Mouse (Mus musculus) myocyte (in vitro differentiated cells): ENCODE measurements at regions not wholly inside any gene's neighbourhood (a gene's known extent, or its start where the extent isn't known, plus 50 kb on each side); places are given as distances from the start of the nearest gene placed in this dataset.

ENCODE experiments used
- MAX ChIP-seq: IDR thresholded peaks from one replicate; pipeline ENCODE4 v1.6.1; 2011; ENCODE audit warnings: low read depth, mild to moderate bottlenecking, control low read depth
- MYOD1 ChIP-seq, 3 experiments: IDR thresholded peaks; one replicate each; pipeline ENCODE4 v1.6.1; 2011; ENCODE audit warnings: control low read depth in 2 of 3, low read depth in 2 of 3, mild to moderate bottlenecking in 2 of 3, moderate library complexity in 1 of 3; ENCODE audit not compliant: insufficient read length in 2 of 3, control insufficient read depth in 1 of 3
- POLR2A ChIP-seq: IDR thresholded peaks from one replicate; pipeline ENCODE4 v1.6.1; 2011; ENCODE audit warnings: low read depth, mild to moderate bottlenecking, control low read depth, moderate library complexity; ENCODE audit not compliant: insufficient read length
- POLR2AphosphoS2 ChIP-seq: IDR thresholded peaks from one replicate; pipeline ENCODE4 v1.6.1; 2011; ENCODE audit warnings: low read depth, control low read depth; ENCODE audit not compliant: insufficient read length
- REST ChIP-seq: IDR thresholded peaks from one replicate; pipeline ENCODE4 v1.6.1; 2011; ENCODE audit warnings: mild to moderate bottlenecking, control low read depth, moderate library complexity; ENCODE audit not compliant: insufficient read depth, insufficient read length
- TCF12 ChIP-seq: IDR thresholded peaks from one replicate; pipeline ENCODE4 v1.6.1; 2011; ENCODE audit warnings: mild to moderate bottlenecking, control low read depth; ENCODE audit not compliant: poor library complexity, insufficient read depth, severe bottlenecking
- TCF3 ChIP-seq: IDR thresholded peaks from one replicate; pipeline ENCODE4 v1.6.1; 2011; ENCODE audit warnings: low read depth, control low read depth; ENCODE audit not compliant: insufficient read length

- TF ChIP-seq MYOD1 (IDR thresholded peaks at IDR 0.05; ENCODE audit: control insufficient read depth in 1 of 3, insufficient read length in 2 of 3, low read depth in 2 of 3) (no peak), POLR2A (no peak), MAX (no peak), REST (no peak), TCF3 (no peak), POLR2AphosphoS2 (no peak), TCF12 (no peak)
Measured at GRCm38 (mm10) chr8:35217604-35218003, 548.0 kb upstream of the Gm19410 start.
